Mouse (Mus musculus): Measurements from ENCODE around the gene Arrdc2. TPM values are rescaled to one million over a fixed set of nuclear protein-coding genes. Genes with fewer than 3 reads are reported as not detected.

Gene Arrdc2
- 4.3 and 4.4 TPM in 2 replicates for polyA plus RNA-seq (2014; fragmentation: Nextera tagmentation; extraction: Ambion mirVana)

GRCm38 (mm10) chr8:70839408-70840351, at the start of gene Arrdc2:
TSS of gene Arrdc2 (minus strand) at chr8:70839720.
- H3K27ac ChIP-seq (ENCODE audit: low read depth) = peak within 1 kb of the TSS; percentile 93
- peak within 1 kb of the TSS; percentile 89 for H3K4me2 ChIP-seq
- ATAC-seq (ENCODE audit: insufficient read depth) (peak; percentile 98), DNase-seq (peak; percentile 100)
- no peak for TF ChIP-seq CTCF (IDR thresholded peaks at IDR 0.05; ENCODE audit: low read depth)
- 2% methylated on average over 55 of the region's 55 CpGs for WGBS
- H3K9me3 ChIP-seq (ENCODE audit: low read depth, low read length) = no peaks in the 10 kb centered on the region
- 0 out of 2 replicates have a peak, but pooled peaks cover 3% of the 10 kb centered on the region for H3K4me1 ChIP-seq (ENCODE audit: insufficient read depth)
- H3K27me3 ChIP-seq (ENCODE audit: insufficient read depth, low read length) = no peaks in the 10 kb centered on the region
- H3K9ac ChIP-seq = peak within 1 kb of the TSS; percentile 76
- peak within 1 kb of the TSS; percentile 73 for H3K4me3 ChIP-seq (ENCODE audit: low read depth, low read length)
- no peaks in the 10 kb centered on the region; the same call in 1 of the 2 replicates for H3K36me3 ChIP-seq (ENCODE audit: insufficient read depth)

- Histone ChIP-seq H3K9me3 (ENCODE audit: low read depth, low read length) (no peaks in the 10 kb centered on the region), H3K4me2 (no peak overlapping the region), H3K27me3 (ENCODE audit: insufficient read depth, low read length) (peaks cover 21% of the 10 kb centered on the region), H3K4me3 (ENCODE audit: low read depth, low read length) (no peak overlapping the region), H3K36me3 (ENCODE audit: insufficient read depth) (no peaks in the 10 kb centered on the region; the same call in 1 of the 2 replicates), H3K9ac (no peak overlapping the region), H3K4me1 (ENCODE audit: insufficient read depth) (no peaks in the 10 kb centered on the region), H3K27ac (ENCODE audit: low read depth) (no peak overlapping the region)
- TF ChIP-seq CTCF (IDR thresholded peaks at IDR 0.05; ENCODE audit: low read depth) = no peak
- peak; percentile 38 for DNase-seq
- 5% methylated on average over 18 of the region's 18 CpGs for WGBS
- ATAC-seq (ENCODE audit: insufficient read depth) = no peak
These were observed 48.1 kb upstream of the Arrdc2 start for GRCm38 (mm10) chr8:70887669-70888068.

- H3K4me3 ChIP-seq (ENCODE audit: low read depth, low read length) = no peak overlapping the region
- H3K27me3 ChIP-seq (ENCODE audit: insufficient read depth, low read length) = peaks cover under 1% of the 10 kb centered on the region
- H3K9me3 ChIP-seq (ENCODE audit: low read depth, low read length) = no peaks in the 10 kb centered on the region
- ATAC-seq (ENCODE audit: insufficient read depth) (no peak), DNase-seq (peak; percentile 82)
- WGBS = 15% methylated on average over 12 of the region's 12 CpGs
- no peak overlapping the region for H3K27ac ChIP-seq (ENCODE audit: low read depth)
- no peaks in the 10 kb centered on the region for H3K36me3 ChIP-seq (ENCODE audit: insufficient read depth)
- H3K4me2 ChIP-seq = no peak overlapping the region
- no peak for TF ChIP-seq CTCF (IDR thresholded peaks at IDR 0.05; ENCODE audit: low read depth)
- H3K9ac ChIP-seq = no peak overlapping the region
- H3K4me1 ChIP-seq (ENCODE audit: insufficient read depth) = no peaks in the 10 kb centered on the region
These were observed 46.1 kb upstream of the Arrdc2 start for GRCm38 (mm10) chr8:70885612-70886011.

GRCm38 (mm10) chr8:70884683-70885082, 45.2 kb upstream of the Arrdc2 start:
- TF ChIP-seq CTCF (IDR thresholded peaks at IDR 0.05; ENCODE audit: low read depth) = no peak
- DNase-seq = no peak
- Histone ChIP-seq H3K27me3 (ENCODE audit: insufficient read depth, low read length) (no peaks in the 10 kb centered on the region), H3K4me2 (no peak overlapping the region), H3K9ac (no peak overlapping the region), H3K4me1 (ENCODE audit: insufficient read depth) (no peaks in the 10 kb centered on the region), H3K9me3 (ENCODE audit: low read depth, low read length) (no peaks in the 10 kb centered on the region), H3K27ac (ENCODE audit: low read depth) (no peak overlapping the region), H3K4me3 (ENCODE audit: low read depth, low read length) (no peak overlapping the region), H3K36me3 (ENCODE audit: insufficient read depth) (no peaks in the 10 kb centered on the region)
- ATAC-seq (ENCODE audit: insufficient read depth) = no peak
- 70% methylated on average over 10 of the region's 10 CpGs for WGBS

GRCm38 (mm10) chr8:70884186-70884585, 44.7 kb upstream of the Arrdc2 start:
- Histone ChIP-seq H3K9me3 (ENCODE audit: low read depth, low read length) (no peaks in the 10 kb centered on the region), H3K4me3 (ENCODE audit: low read depth, low read length) (no peak overlapping the region), H3K27me3 (ENCODE audit: insufficient read depth, low read length) (no peaks in the 10 kb centered on the region), H3K4me1 (ENCODE audit: insufficient read depth) (no peaks in the 10 kb centered on the region), H3K27ac (ENCODE audit: low read depth) (no peak overlapping the region), H3K36me3 (ENCODE audit: insufficient read depth) (no peaks in the 10 kb centered on the region), H3K9ac (no peak overlapping the region), H3K4me2 (no peak overlapping the region)
- no peak for TF ChIP-seq CTCF (IDR thresholded peaks at IDR 0.05; ENCODE audit: low read depth)
- no peak for ATAC-seq (ENCODE audit: insufficient read depth)
- no peak for DNase-seq
- 86% methylated on average over 4 of the region's 4 CpGs for WGBS

- Histone ChIP-seq H3K4me2 (no peak overlapping the region), H3K36me3 (ENCODE audit: insufficient read depth) (no peaks in the 10 kb centered on the region), H3K9me3 (ENCODE audit: low read depth, low read length) (no peaks in the 10 kb centered on the region), H3K9ac (peak overlapping the region; percentile 26; the same call in 1 of the 2 replicates), H3K4me1 (ENCODE audit: insufficient read depth) (no peaks in the 10 kb centered on the region), H3K4me3 (ENCODE audit: low read depth, low read length) (no peak overlapping the region), H3K27me3 (ENCODE audit: insufficient read depth, low read length) (no peaks in the 10 kb centered on the region), H3K27ac (ENCODE audit: low read depth) (no peak overlapping the region)
- peak; percentile 30 for DNase-seq
- ATAC-seq (ENCODE audit: insufficient read depth) = no peak; the same call in 1 of the 2 replicates
- TF ChIP-seq CTCF (IDR thresholded peaks at IDR 0.05; ENCODE audit: low read depth) = no peak
- 14% methylated on average over 11 of the region's 11 CpGs for WGBS
These were observed 41.0 kb upstream of the Arrdc2 start for GRCm38 (mm10) chr8:70880546-70880945.

GRCm38 (mm10) chr8:70880126-70880525, 40.6 kb upstream of the Arrdc2 start:
- no peak overlapping the region for H3K27ac ChIP-seq (ENCODE audit: low read depth)
- under 1% methylated on average over 4 of the region's 4 CpGs for WGBS
- H3K4me3 ChIP-seq (ENCODE audit: low read depth, low read length) = no peak overlapping the region
- H3K27me3 ChIP-seq (ENCODE audit: insufficient read depth, low read length) = no peaks in the 10 kb centered on the region
- no peaks in the 10 kb centered on the region for H3K36me3 ChIP-seq (ENCODE audit: insufficient read depth)
- no peaks in the 10 kb centered on the region for H3K4me1 ChIP-seq (ENCODE audit: insufficient read depth)
- H3K4me2 ChIP-seq = no peak overlapping the region
- H3K9me3 ChIP-seq (ENCODE audit: low read depth, low read length) = no peaks in the 10 kb centered on the region
- no peak for DNase-seq
- peak; percentile 13; the same call in 1 of the 2 replicates for TF ChIP-seq CTCF (IDR thresholded peaks at IDR 0.05; ENCODE audit: low read depth)
- H3K9ac ChIP-seq = peak overlapping the region; percentile 23; the same call in 1 of the 2 replicates
- ATAC-seq (ENCODE audit: insufficient read depth) = no peak
